Mouse (Mus musculus) CH12.LX (cell line): ENCODE data around the gene Ric8a. TPM values are rescaled to one million over a fixed set of nuclear protein-coding genes. Genes with fewer than 3 reads are reported as not detected.
A peak's percentile ranks its signal among the peaks of the same experiment; 100 is the strongest.

Experiments
- DNase-seq: peaks from one replicate; pipeline ENCODE4 v3.0.0-alpha.2; 2013; ENCODE audit errors: extremely low read depth
- H3K27ac ChIP-seq: 2 replicates; pipeline ENCODE4 v1.5.1; 2012; ENCODE audit warnings: low read depth, mild to moderate bottlenecking, control low read depth, moderate library complexity; ENCODE audit not compliant: insufficient read depth
- H3K27me3 ChIP-seq: replicated peaks from 2 replicates; pipeline ENCODE3; 2012; ENCODE audit warnings: inconsistent platforms
- H3K36me3 ChIP-seq, 2 experiments: replicated peaks in 1 of 2; 2 replicates each; pipeline versions ENCODE3 to v1.6.1; 2012; ENCODE audit warnings: inconsistent platforms in 1 of 2, low read length in 1 of 2, mild to moderate bottlenecking in 1 of 2, mixed read lengths in 1 of 2, moderate library complexity in 1 of 2; ENCODE audit not compliant: control insufficient read depth in 1 of 2, insufficient read depth in 1 of 2
- H3K4me1 ChIP-seq, 2 experiments: 2 replicates each; pipeline ENCODE4 v1.6.1; 2012; ENCODE audit warnings: inconsistent platforms in 1 of 2, moderate library complexity in 1 of 2; ENCODE audit not compliant: insufficient read depth in 2 of 2, control insufficient read depth in 1 of 2
- H3K4me2 ChIP-seq: 2 replicates; pipeline ENCODE4 v1.6.1; 2012; ENCODE audit warnings: low read depth, mild to moderate bottlenecking, control low read depth; ENCODE audit not compliant: poor library complexity, insufficient read depth, severe bottlenecking
- H3K4me3 ChIP-seq, 3 experiments: fragments of 150-350 bp in 1 of 3; sonication (generic) in 1 of 3; replicated peaks in 1 of 3; 2 replicates each; pipeline versions ENCODE3 to v1.5.1; 2011 to 2012; ENCODE audit warnings: low read depth in 2 of 3, low read length in 2 of 3, mild to moderate bottlenecking in 2 of 3, moderate library complexity in 2 of 3, control low read depth in 1 of 3, improper control_type of control experiment in 1 of 3, inconsistent platforms in 1 of 3, mixed read lengths in 1 of 3; ENCODE audit not compliant: poor library complexity in 1 of 3
- H3K79me2 ChIP-seq: replicated peaks from 2 replicates; pipeline ENCODE4 v1.6.1; 2012; ENCODE audit warnings: mild to moderate bottlenecking, moderate library complexity; ENCODE audit not compliant: control insufficient read depth, poor library complexity, insufficient read depth, severe bottlenecking; ENCODE audit errors: extremely low read depth
- H3K9ac ChIP-seq: 2 replicates; pipeline ENCODE4 v1.6.1; 2012; ENCODE audit warnings: low read depth, mild to moderate bottlenecking, control low read depth, moderate library complexity; ENCODE audit not compliant: insufficient read depth
- H3K9me3 ChIP-seq: replicated peaks from 2 replicates; pipeline ENCODE3; 2012; ENCODE audit warnings: low read length, inconsistent platforms, mixed read lengths
- BHLHE40 ChIP-seq: IDR thresholded peaks from 2 replicates; pipeline ENCODE4 v1.6.1; 2011; ENCODE audit warnings: mild to moderate bottlenecking, low read depth, low read length, improper control_type of control experiment
- CHD2 ChIP-seq: IDR thresholded peaks from 2 replicates; pipeline ENCODE4 v1.6.1; 2011; ENCODE audit warnings: low read length, improper control_type of control experiment
- E2F4 ChIP-seq: IDR thresholded peaks from 2 replicates; pipeline ENCODE4 v1.6.1; 2011; ENCODE audit warnings: low read depth, low read length, improper control_type of control experiment; ENCODE audit not compliant: insufficient replicate concordance
- ELF1 ChIP-seq: IDR thresholded peaks from 2 replicates; pipeline ENCODE4 v1.6.1; 2014; ENCODE audit warnings: low read depth, mild to moderate bottlenecking, inconsistent platforms, low read length, improper control_type of control experiment
- EP300 ChIP-seq: IDR thresholded peaks from 2 replicates; pipeline ENCODE4 v1.6.1; 2011; ENCODE audit warnings: low read length, improper control_type of control experiment
- ETS1 ChIP-seq: conservative IDR thresholded peaks from 2 replicates; pipeline ENCODE4 v1.6.1; 2012; ENCODE audit warnings: low read depth, mild to moderate bottlenecking, inconsistent platforms, low read length, improper control_type of control experiment, moderate library complexity
- GABPA ChIP-seq: IDR thresholded peaks from 2 replicates; pipeline ENCODE4 v1.6.1; 2012; ENCODE audit warnings: low read depth, low read length, improper control_type of control experiment, inconsistent platforms; ENCODE audit not compliant: insufficient replicate concordance
- HCFC1 ChIP-seq: IDR thresholded peaks from 2 replicates; pipeline ENCODE4 v1.6.1; 2012; ENCODE audit warnings: low read depth, mild to moderate bottlenecking, inconsistent platforms, low read length, improper control_type of control experiment
- IRF4 ChIP-seq: IDR thresholded peaks from 2 replicates; pipeline ENCODE4 v1.6.1; 2014; ENCODE audit warnings: low read depth, mild to moderate bottlenecking, inconsistent platforms, low read length, improper control_type of control experiment
- JUN ChIP-seq: IDR thresholded peaks from 2 replicates; pipeline ENCODE4 v1.6.1; 2011; ENCODE audit warnings: low read depth, mild to moderate bottlenecking, low read length, improper control_type of control experiment, moderate library complexity; ENCODE audit not compliant: insufficient read depth
- JUND ChIP-seq: conservative IDR thresholded peaks from 2 replicates; pipeline ENCODE4 v1.6.1; 2011; ENCODE audit warnings: low read depth, low read length, improper control_type of control experiment
- KAT2A ChIP-seq: IDR thresholded peaks from 2 replicates; pipeline ENCODE4 v1.6.1; 2012; ENCODE audit warnings: low read length, improper control_type of control experiment, inconsistent platforms; ENCODE audit not compliant: insufficient replicate concordance
- MAFK ChIP-seq: IDR thresholded peaks from 2 replicates; pipeline ENCODE4 v1.6.1; 2011; ENCODE audit warnings: low read length, improper control_type of control experiment; ENCODE audit not compliant: insufficient replicate concordance
- MAX ChIP-seq: IDR thresholded peaks from 2 replicates; pipeline ENCODE4 v1.6.1; 2011; ENCODE audit warnings: low read length, improper control_type of control experiment
- MXI1 ChIP-seq: IDR thresholded peaks from 2 replicates; pipeline ENCODE4 v1.6.1; 2011; ENCODE audit warnings: mild to moderate bottlenecking, low read depth, low read length, improper control_type of control experiment
- NELFE ChIP-seq: IDR thresholded peaks from 2 replicates; pipeline ENCODE4 v1.6.1; 2011; ENCODE audit warnings: low read depth, low read length, improper control_type of control experiment
- NRF1 ChIP-seq: IDR thresholded peaks from 2 replicates; pipeline ENCODE4 v1.6.1; 2014; ENCODE audit warnings: low read depth, mild to moderate bottlenecking, inconsistent platforms, low read length, improper control_type of control experiment, moderate library complexity
- PAX5 ChIP-seq: IDR thresholded peaks from 2 replicates; pipeline ENCODE4 v1.6.1; 2012; ENCODE audit warnings: low read length, inconsistent platforms, mixed read lengths
- POLR2A ChIP-seq: IDR thresholded peaks from 2 replicates; pipeline ENCODE4 v1.6.1; 2011; ENCODE audit warnings: low read depth, mild to moderate bottlenecking, improper control_type of control experiment, low read length
- POLR2AphosphoS2 ChIP-seq: IDR thresholded peaks from 2 replicates; pipeline ENCODE4 v1.6.1; 2011; ENCODE audit warnings: low read depth, low read length, improper control_type of control experiment
- RAD21 ChIP-seq: IDR thresholded peaks from 2 replicates; pipeline ENCODE4 v1.6.1; 2011; ENCODE audit warnings: low read depth, mild to moderate bottlenecking, low read length, improper control_type of control experiment, moderate library complexity
- RCOR1 ChIP-seq: conservative IDR thresholded peaks from 2 replicates; pipeline ENCODE4 v1.6.1; 2012; ENCODE audit warnings: low read depth, mild to moderate bottlenecking, inconsistent platforms, low read length, improper control_type of control experiment
- SIN3A ChIP-seq: IDR thresholded peaks from 2 replicates; pipeline ENCODE4 v1.6.1; 2012; ENCODE audit warnings: low read length, improper control_type of control experiment, inconsistent platforms
- SMC3 ChIP-seq: IDR thresholded peaks from 2 replicates; pipeline ENCODE4 v1.6.1; 2011; ENCODE audit warnings: low read depth, low read length, improper control_type of control experiment
- TBP ChIP-seq: conservative IDR thresholded peaks from 2 replicates; pipeline ENCODE4 v1.6.1; 2011; ENCODE audit warnings: low read depth, low read length, improper control_type of control experiment
- TCF12 ChIP-seq: IDR thresholded peaks from 2 replicates; pipeline ENCODE4 v1.6.1; 2014; ENCODE audit warnings: low read depth, mild to moderate bottlenecking, inconsistent platforms, low read length, improper control_type of control experiment
- UBTF ChIP-seq: IDR thresholded peaks from 2 replicates; pipeline ENCODE4 v1.6.1; 2012; ENCODE audit warnings: low read depth, mild to moderate bottlenecking, inconsistent platforms, low read length, improper control_type of control experiment, moderate library complexity
- USF1 ChIP-seq: IDR thresholded peaks from 2 replicates; pipeline ENCODE4 v1.6.1; 2014; ENCODE audit warnings: low read depth, mild to moderate bottlenecking, inconsistent platforms, low read length, improper control_type of control experiment
- USF2 ChIP-seq: conservative IDR thresholded peaks from 2 replicates; pipeline ENCODE4 v1.6.1; 2011; ENCODE audit warnings: low read depth, low read length, improper control_type of control experiment
- ZMIZ1 ChIP-seq: IDR thresholded peaks from 2 replicates; pipeline ENCODE4 v1.6.1; 2012; ENCODE audit warnings: low read depth, mild to moderate bottlenecking, inconsistent platforms, low read length, improper control_type of control experiment
- dilution Hi-C: fragments of 300-500 bp; cut with MboI; formaldehyde crosslinking; loops from 2 replicates; pipeline ENCODE4 v1.14.3; 2020; ENCODE audit warnings: low sequenced_read_pairs; ENCODE audit not compliant: extremely low pct_unique_long_range_greater_than_20kb, extremely low pct_ligation_motif_present
- in situ Hi-C: fragments of 300-500 bp; cut with MboI; formaldehyde crosslinking; loops from 3 replicates; pipeline ENCODE4 v1.14.3; 2019; ENCODE audit warnings: low sequenced_read_pairs, low pct_ligation_motif_present, low pct_unique_long_range_greater_than_20kb, mixed read lengths
- polyA plus RNA-seq: library from polyadenylated mRNA; unstranded; fragments of >175 nt; gene quantifications from 2 replicates; pipeline ENCODE4 v1.2.1, GENCODE M21; 2012; ENCODE audit warnings: low read depth; ENCODE audit not compliant: insufficient read length
- total RNA-seq, 2 experiments: library from RNA; depleted of rRNA; stranded (reverse); fragments of 300-350 nt in 1 of 2; fragments of >200 nt in 1 of 2; gene quantifications; 2 replicates each; pipeline ENCODE4 v1.2.3; 2012 to 2014

Gene Ric8a
- total and polyA plus RNA-seq, 3 experiments, result 54.2 to 80.9 (median 61.9) TPM

DNA sequence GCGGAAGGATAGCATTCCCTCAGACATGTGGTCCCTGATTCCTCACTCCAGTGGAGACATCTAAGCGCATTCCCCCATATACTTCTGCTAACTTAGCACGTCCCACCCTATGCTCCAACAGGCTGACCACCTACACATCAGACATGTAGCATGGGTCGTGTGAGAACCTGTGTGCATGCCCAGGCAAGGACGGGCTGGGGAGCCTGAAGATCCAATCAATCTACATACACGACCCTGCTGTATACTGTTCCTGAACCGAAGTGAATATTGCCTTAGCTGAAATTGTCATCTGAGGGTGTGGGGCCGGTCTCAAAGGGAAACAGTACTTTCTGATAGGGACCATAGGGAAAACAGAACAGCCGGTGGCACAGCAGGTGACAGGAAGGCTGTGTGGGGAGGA lies 1.6 kb upstream of the Ric8a start:
- H3K27me3 ChIP-seq, result no peaks in the 10 kb centered on the region
- no peak overlapping the region for H3K27ac ChIP-seq
- H3K79me2 ChIP-seq, result peaks cover 33% of the 10 kb centered on the region
- peak overlapping the region; percentile 81 for H3K4me2 ChIP-seq
- no peaks in the 10 kb centered on the region for H3K9me3 ChIP-seq
- peak overlapping the region; percentile 84 to 98 (median 86) for H3K4me3 ChIP-seq
- DNase-seq, result no peak
- dilution Hi-C loops, result no loop called here
- peak overlapping the region; percentile 83 for H3K9ac ChIP-seq
- in situ Hi-C loops, result no loop called here
- peaks cover 21 to 33% of the 10 kb centered on the region in 2 experiments for H3K4me1 ChIP-seq
- TF ChIP-seq SMC3 (no peak), TCF12 (no peak), ZMIZ1 (no peak), POLR2AphosphoS2 (no peak), USF2 (no peak)
- H3K36me3 ChIP-seq, result peaks cover 47 to 66% of the 10 kb centered on the region in 2 experiments

DNA sequence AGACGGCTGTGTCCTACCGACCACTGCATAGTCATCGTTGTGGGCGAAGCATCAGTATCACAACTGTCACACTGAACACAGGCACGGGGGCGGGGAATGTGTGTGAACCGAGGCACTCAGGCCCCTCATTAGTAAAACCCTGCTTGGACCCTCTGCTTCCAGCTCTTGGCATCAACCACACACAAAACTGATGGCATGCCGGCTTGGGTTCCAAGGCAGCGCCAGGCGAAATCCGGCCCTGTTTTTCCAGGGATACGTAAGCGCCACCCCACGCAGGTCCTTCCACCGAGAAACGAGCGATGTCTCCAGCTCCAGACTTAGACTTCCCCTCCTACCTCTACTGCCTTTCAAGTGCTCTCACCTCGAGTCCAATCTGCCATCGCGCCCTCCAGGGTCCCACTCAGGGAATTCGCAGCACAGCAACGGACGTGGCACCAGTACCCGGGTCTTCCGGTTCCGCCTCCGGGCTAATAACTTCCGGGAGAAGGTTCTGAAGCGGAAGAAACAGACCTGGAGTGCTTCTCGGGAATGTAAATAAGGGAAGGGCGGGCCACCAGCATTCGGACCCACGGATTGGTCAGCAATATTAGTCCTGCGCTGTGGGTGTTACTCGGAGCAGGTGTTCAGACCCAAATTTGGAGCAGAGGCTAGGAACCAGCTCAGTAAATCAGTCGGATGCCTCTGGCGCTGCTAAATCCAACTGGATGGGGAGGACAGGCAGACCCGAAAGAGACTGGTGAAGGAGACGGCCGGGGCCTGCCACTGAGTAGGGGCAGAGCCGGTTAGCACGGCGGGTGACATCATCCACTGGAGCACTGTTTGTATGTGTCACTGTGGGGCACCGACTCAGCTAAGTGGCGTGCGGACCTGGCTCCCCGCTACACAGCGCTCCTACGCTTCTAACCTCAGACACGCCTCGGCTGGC lies 635 bp upstream of the Ric8a start, which contains the start of gene Gm45785:
Gm45785 (minus strand) TSS at position 472 of the 925 bp plus-strand sequence.
- peaks cover 54 to 69% of the 10 kb centered on the region in 2 experiments for H3K36me3 ChIP-seq
- peak within 1 kb of the TSS; percentile 81 for H3K4me2 ChIP-seq
- H3K9ac ChIP-seq, result peak within 1 kb of the TSS; percentile 97
- peak within 1 kb of the TSS; percentile 84 to 98 (median 92) for H3K4me3 ChIP-seq
- peak within 1 kb of the TSS; percentile 78 for H3K27ac ChIP-seq
- H3K79me2 ChIP-seq, result peaks cover 35% of the 10 kb centered on the region
- peaks cover 22 to 35% of the 10 kb centered on the region in 2 experiments for H3K4me1 ChIP-seq
- in situ Hi-C loops, result no loop called here
- no peaks in the 10 kb centered on the region for H3K9me3 ChIP-seq
- dilution Hi-C loops, result no loop called here
- DNase-seq, result peak; percentile 97
- no peaks in the 10 kb centered on the region for H3K27me3 ChIP-seq
- TF ChIP-seq PAX5 (no peak), ELF1 (peak; percentile 99), EP300 (no peak), HCFC1 (peak; percentile 91), KAT2A (peak; percentile 87; the same call in 1 of the 2 replicates), MAX (peak; percentile 87), MAFK (peak; percentile 38; the same call in 1 of the 2 replicates), USF1 (no peak; the same call in 1 of the 2 replicates), RAD21 (no peak), E2F4 (no peak), MXI1 (peak; percentile 90), CHD2 (peak; percentile 72), IRF4 (peak; percentile 41; the same call in 1 of the 2 replicates), NELFE (peak; percentile 76), JUN (no peak), GABPA (no peak), TBP (0 out of 2 replicates have a peak, but pooled peaks have one; percentile 51), POLR2AphosphoS2 (peak; percentile 81; the same call in 1 of the 2 replicates), BHLHE40 (no peak), POLR2A (peak; percentile 85), NRF1 (peak; percentile 57), UBTF (peak; percentile 49; the same call in 1 of the 2 replicates), SIN3A (peak; percentile 99), ETS1 (peak; percentile 39; the same call in 1 of the 2 replicates), ZMIZ1 (peak; percentile 67; the same call in 1 of the 2 replicates), JUND (no peak), RCOR1 (0 out of 2 replicates have a peak, but pooled peaks have one; percentile 14)
